Mouse (Mus musculus) embryonic fibroblast, embryonic 13.5 days (primary cell): ENCODE results near the gene Spaca3. TPM values are rescaled to one million over a fixed set of nuclear protein-coding genes. Genes with fewer than 3 reads are reported as not detected.

Source experiments
- H3K27ac ChIP-seq: 2 replicates; pipeline ENCODE4 v1.5.1; 2012; ENCODE audit warnings: low read length, control low read depth, inconsistent platforms; ENCODE audit not compliant: insufficient read depth
- H3K4me1 ChIP-seq: 2 replicates; pipeline ENCODE4 v1.6.1; 2011; ENCODE audit warnings: low read length; ENCODE audit not compliant: control insufficient read depth, insufficient read depth
- H3K4me3 ChIP-seq: 2 replicates; pipeline ENCODE4 v1.5.1; 2011; ENCODE audit warnings: mild to moderate bottlenecking, control low read depth, low read length; ENCODE audit not compliant: insufficient read depth
- CTCF ChIP-seq: IDR thresholded peaks from 2 replicates; pipeline ENCODE4 v1.5.1; 2011; ENCODE audit warnings: mild to moderate bottlenecking, control low read depth, low read length, moderate library complexity, borderline replicate concordance; ENCODE audit not compliant: insufficient read depth
- POLR2A ChIP-seq: IDR thresholded peaks from 2 replicates; pipeline ENCODE4 v1.6.1; 2011; ENCODE audit warnings: low read depth, mild to moderate bottlenecking, control low read depth, low read length, moderate library complexity
- polyA plus RNA-seq: library from polyadenylated mRNA; stranded (reverse); fragments of >200 nt; gene quantifications from 2 replicates; pipeline ENCODE4 v1.2.4, GENCODE M21; 2011; ENCODE audit warnings: low read depth; ENCODE audit not compliant: missing spikeins, insufficient read length

Spaca3 gene
- polyA plus RNA-seq, 1 experiment: not detected

GRCm38 (mm10) chr11:80835395-80835794, 22.8 kb upstream of the Spaca3 start:
- no peak for TF ChIP-seq POLR2A
- TF ChIP-seq CTCF: no peak
- H3K4me1 ChIP-seq: no peaks in the 10 kb centered on the region

GRCm38 (mm10) chr11:80835841-80836240, 22.3 kb upstream of the Spaca3 start:
- no peak overlapping the region for H3K27ac ChIP-seq
- no peak overlapping the region for H3K4me3 ChIP-seq
- no peaks in the 10 kb centered on the region for H3K4me1 ChIP-seq
- TF ChIP-seq CTCF: no peak
- TF ChIP-seq POLR2A: no peak

More at GRCm38 (mm10) chr11:80835395-80835794, 22.8 kb upstream of the Spaca3 start:
- no peak overlapping the region for H3K4me3 ChIP-seq
- no peak overlapping the region for H3K27ac ChIP-seq

- Histone ChIP-seq H3K4me3 (no peak overlapping the region), H3K27ac (no peak overlapping the region), H3K4me1 (no peaks in the 10 kb centered on the region)
- TF ChIP-seq POLR2A (no peak), CTCF (no peak)
Measured at GRCm38 (mm10) chr11:80838724-80839123, 19.4 kb upstream of the Spaca3 start.

GRCm38 (mm10) chr11:80843435-80843834, 14.7 kb upstream of the Spaca3 start:
- Histone ChIP-seq H3K4me3 (no peak overlapping the region), H3K4me1 (no peaks in the 10 kb centered on the region), H3K27ac (no peak overlapping the region)
- no peak for TF ChIP-seq CTCF

DNA sequence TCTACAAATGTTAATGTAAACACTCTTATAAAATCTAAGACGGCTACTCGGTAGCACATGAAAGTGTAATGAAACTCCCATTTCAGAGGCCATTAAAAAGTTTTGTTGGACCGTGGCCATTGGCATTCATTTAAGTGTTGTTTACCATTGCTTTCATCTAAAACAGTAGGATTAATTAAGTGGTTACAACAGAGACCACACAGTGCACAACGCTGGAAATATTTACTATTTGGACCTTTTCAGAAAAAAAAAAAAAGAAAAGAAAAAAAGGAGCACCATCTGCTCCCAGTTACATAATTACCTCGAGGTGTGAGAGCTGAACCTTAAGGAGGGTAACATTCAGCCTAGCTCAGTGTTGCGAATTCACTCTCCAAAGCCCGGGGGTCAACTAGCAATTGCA, 12.7 kb upstream of the Spaca3 start:
- Histone ChIP-seq H3K4me1 (no peaks in the 10 kb centered on the region), H3K27ac (no peak overlapping the region), H3K4me3 (no peak overlapping the region)
- no peak for TF ChIP-seq CTCF

DNA sequence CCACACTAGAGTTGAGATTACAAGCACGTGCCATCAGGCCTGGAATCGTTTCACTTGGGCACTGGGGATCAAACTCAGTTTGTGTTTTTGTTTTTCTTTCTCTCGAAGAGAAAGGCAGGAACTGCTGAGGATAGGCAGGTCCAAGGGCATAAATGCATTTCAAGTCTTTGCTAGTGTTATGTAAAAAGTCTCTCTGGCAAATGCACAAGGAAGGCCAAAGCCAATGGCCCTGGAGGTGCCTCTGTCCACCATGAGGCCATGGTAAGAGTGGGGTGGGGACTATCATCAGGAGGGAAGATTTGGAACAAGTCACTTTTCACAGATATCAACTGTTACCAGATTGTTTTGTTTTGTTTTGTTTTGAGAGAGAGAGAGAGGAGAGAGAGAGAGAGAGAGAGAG, 12.1 kb upstream of the Spaca3 start:
- no peak for TF ChIP-seq POLR2A
- TF ChIP-seq CTCF: no peak
- Histone ChIP-seq H3K4me1 (no peaks in the 10 kb centered on the region), H3K4me3 (no peak overlapping the region), H3K27ac (no peak overlapping the region)

- TF ChIP-seq CTCF: no peak
- no peak overlapping the region for H3K4me3 ChIP-seq
- no peaks in the 10 kb centered on the region for H3K4me1 ChIP-seq
- no peak overlapping the region for H3K27ac ChIP-seq
Measured at GRCm38 (mm10) chr11:80848131-80848530, 10.0 kb upstream of the Spaca3 start.

GRCm38 (mm10) chr11:80851859-80852258, 6.3 kb upstream of the Spaca3 start:
- H3K4me3 ChIP-seq: no peak overlapping the region
- no peak overlapping the region for H3K27ac ChIP-seq
- no peak for TF ChIP-seq CTCF
- H3K4me1 ChIP-seq: no peaks in the 10 kb centered on the region

GRCm38 (mm10) chr11:80853014-80853413, 5.2 kb upstream of the Spaca3 start:
- no peaks in the 10 kb centered on the region for H3K4me1 ChIP-seq

DNA sequence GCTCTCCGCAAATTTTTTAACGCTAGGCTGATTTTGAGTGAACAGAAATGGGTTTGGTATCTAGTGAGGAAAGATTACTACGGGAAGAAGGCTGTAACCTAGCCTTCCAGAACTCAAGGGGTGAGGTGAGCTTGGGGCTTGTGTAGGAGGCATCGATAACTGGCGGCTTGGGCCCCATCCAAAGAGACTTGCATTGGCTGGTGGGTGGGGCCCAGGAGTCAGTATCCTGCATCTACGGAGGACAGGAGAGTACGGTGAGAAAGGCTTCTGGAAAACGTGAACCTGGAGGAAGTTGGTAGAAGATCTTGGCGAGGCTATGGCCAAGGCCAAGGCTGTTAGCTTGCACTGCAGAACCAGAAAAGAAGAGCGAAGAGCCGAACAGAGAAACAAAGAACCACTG, 3.7 kb upstream of the Spaca3 start:
- H3K27ac ChIP-seq: no peak overlapping the region
- no peak overlapping the region for H3K4me3 ChIP-seq
- no peaks in the 10 kb centered on the region for H3K4me1 ChIP-seq
- TF ChIP-seq POLR2A: no peak

More at GRCm38 (mm10) chr11:80853014-80853413, 5.2 kb upstream of the Spaca3 start:
- no peak overlapping the region for H3K27ac ChIP-seq
- H3K4me3 ChIP-seq: no peak overlapping the region
- TF ChIP-seq CTCF (no peak), POLR2A (no peak)

- TF ChIP-seq POLR2A (no peak), CTCF (no peak)
- H3K4me3 ChIP-seq: no peak overlapping the region
- no peaks in the 10 kb centered on the region for H3K4me1 ChIP-seq
- no peak overlapping the region for H3K27ac ChIP-seq
Measured at GRCm38 (mm10) chr11:80854908-80855307, 3.3 kb upstream of the Spaca3 start.

DNA sequence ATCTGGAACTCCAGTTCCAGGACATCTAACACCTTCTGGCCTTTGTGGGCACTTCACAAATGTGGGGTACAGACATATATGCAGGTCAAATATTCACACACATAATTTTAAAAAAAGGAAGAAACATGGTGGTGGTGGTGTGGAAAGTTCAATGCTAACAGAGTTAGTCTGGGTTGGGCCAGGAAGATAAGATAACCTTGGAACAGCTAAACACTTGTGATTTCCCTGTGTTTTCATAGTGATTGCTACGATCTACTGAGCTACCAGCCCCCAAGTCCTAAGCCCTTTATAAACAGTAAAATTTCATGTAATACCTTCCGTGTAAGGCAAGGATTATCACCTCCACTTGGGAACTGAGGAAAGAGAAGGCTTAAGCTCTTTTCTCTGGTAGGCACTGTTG, 1.3 kb upstream of the Spaca3 start:
- Histone ChIP-seq H3K4me3 (no peak overlapping the region), H3K27ac (no peak overlapping the region), H3K4me1 (no peaks in the 10 kb centered on the region)
- TF ChIP-seq POLR2A (no peak), CTCF (no peak)
